Mouse (Mus musculus): ENCODE measurements around the gene Pcdh11x. TPM values are rescaled to one million over a fixed set of nuclear protein-coding genes. Genes with fewer than 3 reads are reported as not detected.
A peak's percentile ranks its signal among the peaks of the same experiment; 100 is the strongest.
"Not testable (repeated sequence)": the region's sequence is repeated elsewhere in the genome, so short reads cannot be mapped to it uniquely, and the experiment has no call there.

Gene Pcdh11x
- total RNA-seq (2021): 10 to 100 TPM; 17.0 to 17.4 TPM
- long read RNA-seq, experiment 1, full-length matches to known transcripts: 5 of 8 reads
- long read RNA-seq, experiment 1, partial matches to known transcripts: 2 of 8 reads
- long read RNA-seq, experiment 1, other reads (novel, unspliced or antisense): 1 of 8 reads
- long read RNA-seq, experiment 2, partial matches to known transcripts: 2 of 4 reads
- long read RNA-seq, experiment 2, other reads (novel, unspliced or antisense): 1 of 4 reads

- peak; percentile 50 to 59 for DNase-seq (ENCODE audit: low spot score in 2 of 2)
Measured at GRCm38 (mm10) chrX:120290011-120290899, at the start of gene Pcdh11x. Pcdh11x (plus strand) TSS chrX:120290259.

DNA sequence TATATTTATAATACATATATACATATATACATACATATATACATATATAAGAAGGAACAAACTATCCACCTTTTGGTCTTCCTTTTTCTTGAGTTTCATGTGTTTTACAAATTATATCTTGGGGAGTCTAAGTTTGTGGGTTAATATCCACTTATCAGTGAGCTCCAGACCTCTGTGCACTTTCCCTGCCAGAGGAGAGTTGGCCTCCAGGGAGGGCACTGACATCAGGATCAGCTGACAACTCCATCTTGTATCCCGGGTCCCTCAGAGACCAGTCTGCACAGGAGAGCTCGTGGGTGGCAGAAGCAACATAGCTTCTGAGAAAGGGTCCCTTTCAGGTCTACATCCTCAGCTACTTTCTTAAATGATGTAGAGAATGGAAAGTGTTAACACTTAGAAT is 30.0 kb upstream of the Pcdh11x start:
- DNase-seq (ENCODE audit: low spot score in 2 of 2): no peak

GRCm38 (mm10) chrX:120285522-120285921 is 4.5 kb upstream of the Pcdh11x start:
- DNase-seq (ENCODE audit: low spot score in 2 of 2): no peak

- peak in 1 of 2 experiments; percentile 10 for DNase-seq (ENCODE audit: low spot score in 2 of 2)
Measured at GRCm38 (mm10) chrX:120287502-120287901, 2.6 kb upstream of the Pcdh11x start.

DNA sequence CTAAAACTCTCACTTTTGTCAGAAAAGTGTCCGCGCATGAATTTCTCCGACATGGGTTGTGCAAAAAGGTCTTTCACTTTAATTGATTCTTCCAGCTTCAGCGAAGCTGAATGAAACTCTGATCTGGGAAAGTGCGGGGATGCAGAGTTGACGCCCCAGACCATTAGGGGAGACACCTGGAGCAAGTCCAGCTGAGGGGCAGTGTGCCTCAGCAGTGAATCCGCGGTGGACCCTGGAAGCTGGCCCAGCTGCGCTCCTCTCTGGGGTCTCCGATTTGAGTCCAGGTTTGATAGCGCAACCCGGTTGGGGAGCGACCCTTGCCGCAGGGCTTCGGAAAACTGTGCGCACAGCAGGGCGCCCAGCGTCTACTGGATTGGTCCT is 831 bp downstream of the Pcdh11x start:
- no peak for DNase-seq (ENCODE audit: low spot score in 2 of 2)

- peak; percentile 13 to 26 for DNase-seq (ENCODE audit: low spot score in 2 of 2)
Measured at GRCm38 (mm10) chrX:120291696-120292095, 1.6 kb downstream of the Pcdh11x start.

- peak; percentile 9 to 32 for DNase-seq (ENCODE audit: low spot score in 2 of 2)
Measured at GRCm38 (mm10) chrX:120292832-120293750, 3.0 kb downstream of the Pcdh11x start.

GRCm38 (mm10) chrX:120301469-120302175 is 11.6 kb downstream of the Pcdh11x start:
- DNase-seq (ENCODE audit: low spot score in 2 of 2): no peak

DNA sequence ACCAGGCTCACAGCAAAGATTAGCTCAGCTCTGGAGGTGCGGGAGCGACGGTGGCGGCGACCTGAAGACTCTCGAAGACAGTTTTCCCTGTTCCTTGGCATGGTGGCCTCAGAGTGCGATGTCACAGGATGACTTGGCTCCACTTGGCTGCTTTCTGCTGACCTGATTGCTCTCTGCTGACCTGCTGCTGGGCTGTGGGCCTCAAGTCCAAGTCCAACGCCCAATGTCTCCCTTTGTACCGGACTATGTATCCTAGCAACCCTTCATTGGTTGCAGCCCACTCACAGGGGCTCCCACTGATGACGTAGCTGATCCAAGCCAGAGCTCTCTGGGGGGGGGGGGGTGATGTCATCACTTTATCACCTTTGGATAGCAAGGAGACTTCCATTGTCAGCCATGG is 22.9 kb downstream of the Pcdh11x start, which contains the start of gene H2afb3:
Gene H2afb3, minus strand, starts transcription at position 101 of the 400 bp plus-strand sequence.
- not testable (repeated sequence) for DNase-seq (ENCODE audit: low spot score in 2 of 2)

DNA sequence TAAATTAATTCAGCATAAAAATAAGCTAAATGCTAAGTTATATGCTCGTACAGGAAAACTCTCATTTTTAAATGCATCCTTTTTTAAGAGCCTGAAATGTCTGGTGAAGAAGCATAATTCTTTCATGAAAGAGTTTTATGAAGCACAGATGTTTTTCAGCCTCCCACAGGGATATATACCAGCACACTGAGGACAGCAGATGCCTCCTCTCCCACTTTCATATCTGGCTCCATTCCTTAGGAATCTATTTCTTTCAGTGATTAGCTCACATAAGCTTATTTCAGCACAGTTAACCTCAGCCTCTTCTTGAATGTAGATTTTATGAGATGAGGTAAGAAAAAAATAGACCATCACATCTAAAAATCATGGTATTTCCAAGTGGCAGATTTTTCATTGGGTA is 176.2 kb downstream of the Pcdh11x start:
- DNase-seq (ENCODE audit: low spot score in 2 of 2): peak; percentile 1 to 14

DNA sequence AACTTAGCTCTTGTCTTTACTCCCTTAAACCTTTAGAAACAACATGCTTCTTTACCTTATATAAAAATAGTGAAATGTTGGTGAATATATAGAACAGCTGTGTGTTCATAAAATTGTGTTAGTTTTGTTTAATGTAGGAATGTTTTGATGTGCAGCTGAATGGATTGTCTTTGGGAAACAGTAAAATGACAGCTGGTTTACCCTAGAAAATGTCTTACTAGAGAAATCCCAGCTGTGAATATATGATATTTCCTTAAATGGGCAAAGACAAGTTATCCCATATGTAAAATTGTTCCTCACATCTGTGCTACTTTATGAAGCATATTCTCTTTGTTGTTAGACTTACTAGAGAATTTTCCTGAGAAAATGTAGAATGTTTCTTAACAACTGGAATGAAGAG is 196.4 kb downstream of the Pcdh11x start:
- DNase-seq (ENCODE audit: low spot score in 2 of 2): no peak

DNA sequence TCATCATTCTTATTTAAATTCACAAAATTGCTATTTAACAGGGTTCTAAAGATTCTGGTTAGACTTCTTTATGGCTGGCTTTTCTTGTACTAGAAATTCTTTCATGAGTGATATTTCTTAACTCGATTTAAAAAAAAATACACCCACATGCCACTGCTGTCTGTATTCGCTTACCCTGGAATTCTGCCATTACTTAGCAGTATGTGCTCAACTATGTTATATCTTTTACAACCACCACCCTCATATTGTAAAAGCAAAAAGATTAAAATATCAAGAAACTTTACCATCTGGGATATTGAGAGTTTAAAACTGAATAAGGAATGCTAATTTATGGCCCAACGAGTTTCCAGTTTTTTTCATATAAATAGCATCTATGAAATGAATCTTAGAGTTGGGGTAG is 234.9 kb downstream of the Pcdh11x start:
- DNase-seq (ENCODE audit: low spot score in 2 of 2): no peak

DNA sequence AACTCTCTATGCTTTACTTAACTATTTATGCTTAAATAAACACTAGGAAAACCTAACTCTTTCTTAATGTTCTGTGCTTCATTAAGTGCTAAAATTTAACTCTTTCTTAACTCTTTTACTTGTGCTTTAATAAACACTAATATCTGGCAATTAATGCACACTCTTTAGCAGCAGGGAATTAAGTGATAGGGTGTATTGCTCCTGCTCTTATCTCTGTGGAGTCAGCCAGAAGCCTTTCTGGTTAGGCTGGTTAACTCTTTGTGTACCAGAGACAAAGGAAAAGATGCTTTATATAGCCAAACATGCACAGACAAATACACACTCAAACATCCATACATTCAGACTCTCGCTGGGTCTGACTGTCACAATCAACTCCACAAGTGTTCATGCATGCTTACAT is 309.2 kb downstream of the Pcdh11x start:
- DNase-seq (ENCODE audit: low spot score in 2 of 2): no peak

GRCm38 (mm10) chrX:120618460-120618859 is 328.4 kb downstream of the Pcdh11x start:
- no peak for DNase-seq (ENCODE audit: low spot score in 2 of 2)

DNA sequence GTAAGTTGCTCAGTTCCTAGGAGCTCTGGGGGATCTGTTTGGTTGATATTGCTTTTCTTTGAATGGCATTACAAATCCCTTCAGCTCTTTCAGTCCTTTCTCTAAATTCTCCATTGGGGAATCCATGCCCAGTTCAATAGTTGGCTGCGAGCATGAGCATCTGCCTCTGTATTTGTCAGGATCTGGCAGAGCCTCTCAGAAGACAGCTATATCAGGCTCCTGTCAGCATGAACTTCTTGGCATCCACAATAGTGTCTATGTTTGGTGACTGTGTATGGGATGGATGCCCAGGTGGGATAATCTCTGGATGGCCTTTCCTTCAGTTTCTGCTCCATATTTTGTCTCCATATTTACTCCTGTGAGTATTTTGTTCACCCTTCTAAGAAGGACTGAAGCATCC is 380.2 kb downstream of the Pcdh11x start:
- peak in 1 of 2 experiments; percentile 1 for DNase-seq (ENCODE audit: low spot score in 2 of 2)

DNA sequence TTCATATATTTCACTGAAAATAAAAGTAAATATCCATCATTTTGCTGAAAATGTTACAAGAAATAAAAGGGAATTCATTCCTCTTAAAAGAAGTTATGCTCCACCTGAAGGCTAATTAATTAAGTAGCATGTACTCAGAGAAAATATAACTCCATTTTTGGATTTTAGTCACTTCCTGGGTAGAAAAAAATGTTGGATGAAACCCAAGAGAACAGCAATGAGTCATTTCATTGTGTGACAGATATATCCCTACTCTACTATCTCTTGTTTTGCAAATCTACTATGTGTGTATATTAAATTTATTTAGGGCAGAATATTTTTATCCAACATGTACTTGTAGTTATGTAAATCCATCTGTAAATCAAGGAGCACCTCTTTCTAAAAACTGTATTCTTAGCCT is 444.1 kb downstream of the Pcdh11x start:
- no peak for DNase-seq (ENCODE audit: low spot score in 2 of 2)

DNA sequence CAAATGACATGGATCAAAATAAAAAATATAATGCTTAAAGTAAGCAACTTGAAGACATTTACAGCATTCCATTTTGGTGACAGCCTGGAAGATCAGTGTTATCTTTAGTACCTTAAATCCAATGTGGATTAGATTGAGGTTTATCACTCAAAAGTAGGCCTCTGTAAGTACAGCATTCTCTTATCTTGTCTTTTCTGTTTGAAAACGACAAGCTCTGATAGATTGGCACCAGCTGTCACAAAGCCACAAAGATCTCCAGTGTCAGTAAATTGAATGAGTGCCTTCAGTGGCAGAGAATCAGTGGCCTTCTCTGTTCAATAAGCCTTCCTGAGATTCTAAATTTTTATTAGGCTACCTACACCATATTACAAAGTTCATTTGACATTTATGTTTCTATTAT is 445.7 kb downstream of the Pcdh11x start:
- DNase-seq (ENCODE audit: low spot score in 2 of 2): no peak

DNA sequence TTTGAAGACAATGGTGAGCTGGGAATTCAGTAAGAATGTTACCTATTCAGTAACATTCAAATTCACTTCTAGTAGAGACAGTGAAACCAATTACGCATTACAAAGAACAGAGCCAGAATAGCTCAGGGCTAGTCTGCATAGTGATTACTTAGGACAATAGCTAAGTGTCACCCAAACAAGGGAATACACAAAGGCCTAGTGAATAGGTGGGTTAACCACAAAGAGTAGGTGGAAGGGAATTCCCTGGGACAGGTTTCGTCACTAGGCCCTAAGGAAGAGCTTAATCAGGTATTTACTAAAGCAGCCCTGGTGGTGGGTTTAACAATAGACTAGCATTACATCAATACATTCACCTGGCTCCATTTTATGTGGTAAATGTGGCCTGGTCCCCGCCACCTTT is 654.5 kb downstream of the Pcdh11x start:
- no peak for DNase-seq (ENCODE audit: low spot score in 2 of 2)

All from left cerebral cortex, adult 18-20 months (tissue).